ENCODE assay signal across 9 mouse cellular contexts in genomic region chr7:80766861-80767312, GRCm38 (mm10). TPM values are rescaled to one million over a fixed set of nuclear protein-coding genes. Genes with fewer than 3 reads are reported as not detected.
A peak's percentile ranks its signal among the peaks of the same experiment; 100 is the strongest.
DNase-seq lines count a peak whose midpoint lies in the region; ATAC-seq and TF ChIP-seq lines count a peak whose summit lies in the region.
"Had no signal": no experiment of that assay in that cellular context is flagged by ENCODE, and none has a peak within 500 bp of the region (broad histone marks: within the 10 kb centered on the region; RNA-seq: fewer than 3 reads in every experiment).

No protein-coding gene starts in this region.

- no peak overlapping the region for H3K4me2 ChIP-seq in forebrain, embryonic 13.5 days
- H3K4me2 ChIP-seq in forebrain, embryonic 11.5 days (ENCODE audit: low read depth, low read length, severe bottlenecking), result no peak overlapping the region
- H3K4me2 ChIP-seq: liver, embryonic 12.5 days had no signal

- no peak for DNase-seq in forebrain, embryonic 11.5 days (ENCODE audit: low spot score)
- DNase-seq in brain, embryonic 14.5 days (ENCODE audit: low read depth), result peak; percentile 55
- DNase-seq in frontal cortex, postnatal 25 days (ENCODE audit: low spot score in 2 of 2), result peak; percentile 41 to 56
- peak; percentile 73 to 96 for DNase-seq in left cerebral cortex, postnatal 25 days (ENCODE audit: low spot score in 2 of 2)
- DNase-seq in kidney, postnatal 36 days, result no peak
- DNase-seq in heart, postnatal 14 days, result no peak

- no peak overlapping the region for H3K9ac ChIP-seq in forebrain, embryonic 13.5 days
- H3K9ac ChIP-seq in forebrain, embryonic 11.5 days (ENCODE audit: low read length), result no peak overlapping the region
- H3K9ac ChIP-seq: liver, embryonic 12.5 days had no signal

- no peak overlapping the region for H3K4me3 ChIP-seq in forebrain, embryonic 13.5 days
- no peak overlapping the region for H3K4me3 ChIP-seq in forebrain, embryonic 11.5 days (ENCODE audit: low read depth, low read length)
- H3K4me3 ChIP-seq: liver, embryonic 12.5 days had no signal

- peak; percentile 43; the same call in 1 of the 2 replicates for ATAC-seq in forebrain, embryonic 13.5 days
- no peak for ATAC-seq in forebrain, embryonic 11.5 days (replicated peaks; ENCODE audit: low FRiP score)
- no peak for ATAC-seq in granulocyte monocyte progenitor cell, adult 5-6 weeks (replicated peaks; ENCODE audit: poor library complexity, severe bottlenecking)
- ATAC-seq: liver, embryonic 12.5 days had no signal

- no peaks in the 10 kb centered on the region for H3K9me3 ChIP-seq in forebrain, embryonic 13.5 days (replicated peaks)
- H3K9me3 ChIP-seq in forebrain, embryonic 11.5 days (ENCODE audit: control insufficient read depth, low read length), result no peaks in the 10 kb centered on the region
- H3K9me3 ChIP-seq: liver, embryonic 12.5 days had no signal

- H3K27me3 ChIP-seq in forebrain, embryonic 13.5 days, result no peaks in the 10 kb centered on the region
- no peaks in the 10 kb centered on the region for H3K27me3 ChIP-seq in forebrain, embryonic 11.5 days (ENCODE audit: control insufficient read depth, insufficient read depth, low read length)
- H3K27me3 ChIP-seq: liver, embryonic 12.5 days had no signal

- H3K36me3 ChIP-seq in forebrain, embryonic 13.5 days (ENCODE audit: poor library complexity, severe bottlenecking), result 0 out of 2 replicates have a peak, but pooled peaks cover 2% of the 10 kb centered on the region
- no peaks in the 10 kb centered on the region; the same call in 1 of the 2 replicates for H3K36me3 ChIP-seq in forebrain, embryonic 11.5 days (ENCODE audit: control insufficient read depth, insufficient read depth, low read length)

- intact Hi-C loops in left cerebral cortex, postnatal 25 days (cut with DNase I), result loop anchor here (2.0 kb wide), 2 partner anchors 36 to 46 kb away; no protein-coding TSS in a partner anchor
- intact Hi-C loops in heart, postnatal 14 days (cut with DNase I), result no loop called here

- peaks cover 19% of the 10 kb centered on the region for H3K4me1 ChIP-seq in forebrain, embryonic 13.5 days
- no peaks in the 10 kb centered on the region; the same call in 1 of the 2 replicates for H3K4me1 ChIP-seq in forebrain, embryonic 11.5 days (replicated peaks; ENCODE audit: control insufficient read depth, insufficient read depth, low read length)

- WGBS in forebrain, embryonic 13.5 days, result 86% methylated on average over 11 of the region's 11 CpGs
- WGBS in forebrain, embryonic 11.5 days, result 93% methylated on average over 11 of the region's 11 CpGs

- TF ChIP-seq CTCF in brain, embryonic 14.5 days (IDR thresholded peaks at IDR 0.05; ENCODE audit: borderline replicate concordance, extremely low read depth, insufficient read depth, insufficient read length), result no peak

- peak overlapping the region; percentile 15; the same call in 1 of the 2 replicates for H3K27ac ChIP-seq in forebrain, embryonic 13.5 days
- H3K27ac ChIP-seq in forebrain, embryonic 11.5 days (ENCODE audit: low read depth, low read length), result no peak overlapping the region
- H3K27ac ChIP-seq: liver, embryonic 12.5 days had no signal

- no peak for TF ChIP-seq POLR2A in brain, embryonic 14.5 days (IDR thresholded peaks at IDR 0.05; ENCODE audit: borderline replicate concordance, extremely low read depth, insufficient read depth, insufficient read length, poor library complexity, severe bottlenecking)

RNA-seq across cellular contexts. Expression of gene Iqgap1, which starts 58.9 kb away (rescaled TPM):
- polyA plus RNA-seq in forebrain, embryonic 13.5 days (2015; fragmentation: Nextera tagmentation; extraction: Ambion mirVana), result 19.7 and 20.6 TPM in 2 replicates
- 28.0 and 29.1 TPM in 2 replicates for polyA plus RNA-seq in forebrain, embryonic 11.5 days (2014; fragmentation: Nextera tagmentation; extraction: Ambion mirVana)
- polyA plus RNA-seq in brain, embryonic 14.5 days (2012; rRNA removed), result 27.1 and 31.4 TPM in 2 replicates
- total RNA-seq in left cerebral cortex, postnatal 25 days (2021), result 10 to 100 TPM; 20.3 to 22.0 TPM
- total RNA-seq in heart, postnatal 14 days (2021), result 10 to 100 TPM; 60.2 to 61.0 TPM
- total RNA-seq in granulocyte monocyte progenitor cell, adult 5-6 weeks (2014; fragmentation: Nextera tagmentation), result 89.6 and 92.9 TPM in 2 replicates
- 85.5 and 95.4 TPM in 2 replicates for total RNA-seq in granulocyte monocyte progenitor cell, adult 5-6 weeks (2017)

Comparison
In these comparisons a context has a peak if more than half of its experiments do, and no peak if none do; other contexts are left out.
1. DNase-seq: peak in brain, embryonic 14.5 days (single experiment), frontal cortex, postnatal 25 days (2 of 2) and left cerebral cortex, postnatal 25 days (2 of 2); none in forebrain, embryonic 11.5 days (single experiment), kidney, postnatal 36 days (0 of 2) and heart, postnatal 14 days (0 of 2).